Mouse (Mus musculus) ES-Bruce4 (cell line): ENCODE measurements around the gene Tnk2. TPM values are rescaled to one million over a fixed set of nuclear protein-coding genes. Genes with fewer than 3 reads are reported as not detected.

Experiments used
- H3K27ac ChIP-seq: 2 replicates; pipeline ENCODE4 v1.5.1; 2012; ENCODE audit warnings: low read length, inconsistent platforms; ENCODE audit not compliant: insufficient read depth
- H3K27me3 ChIP-seq: 2 replicates; pipeline ENCODE4 v1.6.1; 2012; ENCODE audit warnings: mild to moderate bottlenecking, low read length, inconsistent platforms; ENCODE audit not compliant: control insufficient read depth, poor library complexity, insufficient read depth, severe bottlenecking
- H3K36me3 ChIP-seq: 2 replicates; pipeline ENCODE4 v1.6.1; 2012; ENCODE audit warnings: inconsistent platforms, mild to moderate bottlenecking, low read length, moderate library complexity; ENCODE audit not compliant: control insufficient read depth, poor library complexity, insufficient read depth, severe bottlenecking
- H3K4me1 ChIP-seq: one replicate; pipeline ENCODE4 v1.8.1; 2011; ENCODE audit warnings: low read length; ENCODE audit not compliant: control insufficient read depth, insufficient read depth
- H3K4me3 ChIP-seq: 2 replicates; pipeline ENCODE4 v1.5.1; 2011; ENCODE audit warnings: low read depth, mild to moderate bottlenecking, low read length
- H3K9ac ChIP-seq: 2 replicates; pipeline ENCODE4 v1.6.1; 2012; ENCODE audit warnings: low read depth, mild to moderate bottlenecking, inconsistent platforms; ENCODE audit not compliant: poor library complexity, severe bottlenecking
- H3K9me3 ChIP-seq: replicated peaks from 2 replicates; pipeline ENCODE4 v1.6.1; 2012; ENCODE audit warnings: mild to moderate bottlenecking, low read length, inconsistent platforms; ENCODE audit not compliant: control insufficient read depth, poor library complexity, insufficient read depth, severe bottlenecking
- CTCF ChIP-seq: IDR thresholded peaks from one replicate; pipeline ENCODE4 v1.8.1; 2011; ENCODE audit warnings: low read depth, low read length
- EP300 ChIP-seq: IDR thresholded peaks from 2 replicates; pipeline ENCODE4 v1.6.1; 2011; ENCODE audit warnings: low read depth, low read length; ENCODE audit not compliant: insufficient read depth
- POLR2A ChIP-seq: IDR thresholded peaks from one replicate; pipeline ENCODE4 v1.8.1; 2011; ENCODE audit warnings: low read length; ENCODE audit not compliant: insufficient read depth
- polyA plus RNA-seq: library from polyadenylated mRNA; stranded (reverse); fragments of >200 nt; gene quantifications from 2 replicates; pipeline ENCODE4 v1.2.4, GENCODE M21; 2011; ENCODE audit warnings: low read depth; ENCODE audit not compliant: missing spikeins, insufficient read depth, insufficient read length

The Tnk2 gene
- polyA plus RNA-seq, 1 experiment = 37.6 TPM

DNA sequence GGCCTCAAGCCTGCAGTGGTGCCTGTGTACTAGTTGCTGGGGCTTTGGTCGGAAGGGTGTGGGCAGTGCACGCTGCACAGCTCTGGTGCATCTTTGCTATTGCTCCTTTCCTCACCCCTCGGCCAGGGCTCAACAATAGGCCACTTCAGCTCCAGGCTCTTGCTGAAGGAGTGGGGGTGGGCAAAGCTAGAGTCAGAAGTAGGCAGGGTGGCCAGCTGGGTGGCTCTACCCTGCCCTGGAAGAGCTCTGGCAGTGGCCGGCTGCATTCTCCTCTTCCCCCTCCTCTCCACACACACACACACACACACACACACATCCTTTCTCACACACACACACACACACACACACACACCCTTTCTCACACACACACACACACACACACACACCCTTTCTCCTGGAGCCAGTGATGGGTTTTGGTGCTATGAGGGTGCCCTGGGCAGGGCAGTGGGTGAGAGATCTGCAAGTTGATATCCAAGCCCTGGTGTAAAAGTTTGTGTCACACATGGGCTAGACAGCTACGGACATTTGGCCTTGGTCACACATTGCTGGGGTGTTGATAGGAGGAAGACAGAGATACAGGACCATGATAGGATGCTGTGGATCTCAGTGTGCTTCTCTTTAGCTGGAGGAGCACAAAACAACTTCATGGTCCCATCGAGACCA lies 10.5 kb downstream of the Tnk2 start:
- H3K4me1 ChIP-seq = peaks cover 5% of the 10 kb centered on the region
- H3K27me3 ChIP-seq = no peaks in the 10 kb centered on the region
- H3K27ac ChIP-seq = no peak overlapping the region
- no peak overlapping the region for H3K4me3 ChIP-seq
- H3K9me3 ChIP-seq = no peaks in the 10 kb centered on the region
- H3K36me3 ChIP-seq = peaks cover 3% of the 10 kb centered on the region; the same call in 1 of the 2 replicates
- H3K9ac ChIP-seq = no peak overlapping the region
- TF ChIP-seq POLR2A = no peak
- TF ChIP-seq EP300 = no peak
- TF ChIP-seq CTCF = no peak

DNA sequence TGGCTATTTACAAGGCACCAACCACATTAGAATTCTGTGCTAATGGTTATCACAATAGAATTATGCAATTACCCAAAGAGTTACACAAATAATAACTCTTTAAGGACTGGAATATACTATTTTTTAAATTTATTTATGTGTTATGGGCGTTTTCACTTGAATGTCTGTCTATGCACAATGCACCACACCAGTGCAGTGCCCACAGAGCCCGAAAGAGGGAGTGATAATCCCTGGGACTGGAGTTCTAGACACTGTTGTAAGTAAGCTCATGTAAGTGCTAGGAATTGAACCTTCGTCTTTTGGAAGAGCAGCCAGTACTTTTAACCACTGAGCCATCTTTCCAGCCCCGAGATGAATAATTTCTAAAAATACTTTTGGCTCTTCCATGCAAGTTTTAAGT lies 11.9 kb downstream of the Tnk2 start:
- Histone ChIP-seq H3K9ac (no peak overlapping the region), H3K4me3 (no peak overlapping the region), H3K36me3 (peaks cover 3% of the 10 kb centered on the region; the same call in 1 of the 2 replicates), H3K27me3 (no peaks in the 10 kb centered on the region), H3K4me1 (peaks cover 5% of the 10 kb centered on the region), H3K9me3 (no peaks in the 10 kb centered on the region), H3K27ac (no peak overlapping the region)
- TF ChIP-seq CTCF = no peak
- no peak for TF ChIP-seq EP300
- TF ChIP-seq POLR2A = no peak

DNA sequence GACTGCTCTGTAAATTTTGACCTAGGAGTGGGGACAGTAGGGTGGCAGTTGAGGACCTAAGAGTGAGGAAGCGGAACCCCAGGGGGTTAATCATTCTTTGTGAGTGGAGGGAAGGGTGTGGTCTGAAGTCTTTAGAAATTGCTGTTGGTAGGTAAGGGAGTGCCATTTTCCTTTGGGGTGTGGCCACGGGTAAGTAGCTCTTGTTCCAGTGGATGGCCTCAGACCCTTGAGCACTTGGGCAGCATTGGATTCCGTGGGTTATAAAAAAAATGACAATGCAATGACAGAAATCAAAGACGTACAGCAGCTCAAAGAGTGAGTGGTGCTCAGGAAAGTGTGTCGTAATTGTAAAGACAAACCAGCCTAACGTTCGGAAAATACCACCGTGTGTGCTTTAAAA lies 12.6 kb downstream of the Tnk2 start:
- Histone ChIP-seq H3K36me3 (no peaks in the 10 kb centered on the region), H3K4me1 (peaks cover 4% of the 10 kb centered on the region), H3K27ac (no peak overlapping the region), H3K9ac (no peak overlapping the region), H3K9me3 (no peaks in the 10 kb centered on the region), H3K27me3 (no peaks in the 10 kb centered on the region), H3K4me3 (no peak overlapping the region)
- TF ChIP-seq POLR2A (no peak), EP300 (no peak), CTCF (no peak)

DNA sequence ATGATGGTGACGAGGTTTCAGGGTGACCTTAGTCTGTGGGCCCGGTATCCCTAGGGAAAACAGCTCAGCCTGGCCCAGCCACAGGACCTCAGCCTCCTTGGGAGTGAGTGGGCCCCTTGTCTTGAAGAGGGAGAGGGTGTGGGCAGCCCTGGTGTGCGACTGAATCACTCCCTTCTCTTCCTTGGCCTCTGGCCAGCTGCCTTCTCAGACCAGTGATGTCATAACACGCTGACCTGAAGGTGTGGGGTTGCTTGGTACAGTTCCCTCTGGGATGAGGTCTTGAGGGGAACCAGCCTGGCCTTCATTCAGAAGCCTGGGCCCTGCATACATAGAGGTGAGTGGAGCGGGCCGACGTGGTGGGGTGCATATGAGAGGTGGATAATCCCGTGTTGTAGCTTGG lies 13.1 kb downstream of the Tnk2 start:
- no peaks in the 10 kb centered on the region for H3K27me3 ChIP-seq
- no peak overlapping the region for H3K27ac ChIP-seq
- TF ChIP-seq CTCF (no peak), POLR2A (no peak), EP300 (no peak)
- H3K36me3 ChIP-seq = no peaks in the 10 kb centered on the region
- no peaks in the 10 kb centered on the region for H3K9me3 ChIP-seq
- no peak overlapping the region for H3K9ac ChIP-seq
- H3K4me1 ChIP-seq = peaks cover 4% of the 10 kb centered on the region
- no peak overlapping the region for H3K4me3 ChIP-seq

DNA sequence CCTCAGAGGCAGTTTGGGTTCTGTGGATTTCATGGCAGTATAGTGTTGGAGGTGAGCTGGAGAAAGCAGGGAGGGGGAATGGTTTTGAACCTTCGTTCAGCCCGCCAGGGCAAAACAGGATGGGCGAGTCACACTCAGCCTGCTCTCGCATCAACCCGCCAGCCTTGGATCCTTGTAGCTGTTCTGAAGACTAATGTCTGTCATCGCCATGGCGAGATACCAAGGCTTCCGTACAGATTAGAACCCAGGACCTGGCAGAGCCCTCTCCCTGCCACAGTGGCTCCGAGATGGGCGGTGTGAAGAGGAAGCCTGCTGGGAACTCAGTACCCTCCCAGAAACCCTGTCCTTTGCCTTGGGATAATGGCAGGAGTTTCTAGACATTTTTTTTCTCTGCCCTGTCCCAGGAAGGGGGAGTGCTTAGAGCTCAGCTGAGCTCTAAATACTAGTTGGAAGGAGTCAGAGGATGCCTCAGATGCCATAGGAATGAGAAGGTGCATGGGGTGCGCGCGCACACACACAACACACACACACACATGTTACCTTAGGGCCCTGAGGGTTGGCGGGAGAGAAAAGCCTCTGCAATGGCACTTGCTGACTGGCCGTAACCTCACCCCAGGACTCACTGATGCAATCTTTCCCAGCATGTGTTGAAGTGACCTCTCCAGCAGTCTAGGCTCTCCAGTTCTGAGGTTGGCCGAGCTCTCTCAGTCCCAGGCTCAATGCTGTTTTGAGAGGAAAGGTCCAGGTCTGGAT lies 14.0 kb downstream of the Tnk2 start:
- H3K36me3 ChIP-seq = no peaks in the 10 kb centered on the region
- no peaks in the 10 kb centered on the region for H3K9me3 ChIP-seq
- H3K27me3 ChIP-seq = no peaks in the 10 kb centered on the region
- no peak overlapping the region for H3K9ac ChIP-seq
- TF ChIP-seq CTCF = no peak
- no peak for TF ChIP-seq POLR2A
- H3K4me1 ChIP-seq = peaks cover 4% of the 10 kb centered on the region
- H3K4me3 ChIP-seq = peak overlapping the region; percentile 13; the same call in 1 of the 2 replicates
- peak overlapping the region; percentile 1; the same call in 1 of the 2 replicates for H3K27ac ChIP-seq

DNA sequence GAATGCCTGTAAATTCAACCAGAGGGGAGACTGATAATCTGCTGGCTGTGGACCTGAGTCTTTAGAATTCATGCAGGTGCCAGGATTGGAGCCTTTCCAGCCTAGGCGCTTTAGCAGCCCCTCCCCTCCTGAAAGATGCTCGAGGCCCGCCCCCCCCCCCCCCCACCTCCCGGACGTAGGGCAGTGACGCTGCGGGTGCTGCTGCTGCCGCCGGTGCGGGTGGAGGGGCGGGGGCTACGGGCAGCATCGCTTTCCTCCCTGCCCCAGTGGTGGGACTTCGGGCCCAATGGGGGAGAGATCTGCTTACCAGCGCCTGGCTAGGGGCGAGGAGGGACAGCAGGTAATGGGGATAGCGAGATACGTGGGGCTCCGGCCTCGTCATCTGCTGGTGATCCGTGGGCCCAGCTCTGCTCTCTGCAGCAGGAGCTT lies 15.1 kb downstream of the Tnk2 start:
- H3K4me1 ChIP-seq = peaks cover 4% of the 10 kb centered on the region
- peak overlapping the region; percentile 59 for H3K27ac ChIP-seq
- no peaks in the 10 kb centered on the region for H3K36me3 ChIP-seq
- H3K9ac ChIP-seq = peak overlapping the region; percentile 74
- peak overlapping the region; percentile 66 for H3K4me3 ChIP-seq
- no peaks in the 10 kb centered on the region for H3K9me3 ChIP-seq
- H3K27me3 ChIP-seq = no peaks in the 10 kb centered on the region
- no peak for TF ChIP-seq CTCF
- no peak for TF ChIP-seq POLR2A
- no peak for TF ChIP-seq EP300
